27 mouse cellular contexts compared by ENCODE assay signal in genomic region chr6:99572071-99572470, GRCm38 (mm10).
"Had no signal": no experiment of that assay in that cellular context is flagged by ENCODE, and none has a peak within 500 bp of the region (broad histone marks: within the 10 kb centered on the region; RNA-seq: fewer than 3 reads in every experiment).

No protein-coding gene starts in this region.

- ATAC-seq: forebrain, embryonic 13.5 days; forebrain, embryonic 14.5 days; forebrain, embryonic 15.5 days; forebrain, embryonic 16.5 days; forebrain, postnatal 0 days had no signal

- H3K4me3 ChIP-seq: embryonic facial prominence, embryonic 10.5 days; embryonic facial prominence, embryonic 12.5 days; embryonic facial prominence, embryonic 13.5 days; embryonic facial prominence, embryonic 15.5 days; erythroblast, embryonic 14.5 days; forebrain, embryonic 10.5 days; forebrain, embryonic 12.5 days; forebrain, embryonic 13.5 days; forebrain, embryonic 15.5 days; gastrocnemius, adult 2 months; heart, adult 2 months had no signal

- DNase-seq: cerebellum, adult 2 months; cerebellum, adult 8-10 months; cerebellum, adult 9-10 months; cerebellum, adult 9-11 months; cerebellum, postnatal 14 days; cerebellum, postnatal 25 days; embryo, embryonic 11 days; forebrain, postnatal 0 days; gastrocnemius, adult 2 months; gastrocnemius, postnatal 10 days; gastrocnemius, postnatal 14 days; gastrocnemius, postnatal 25 days; gastrocnemius, postnatal 36 days; heart, adult 11 months; heart, adult 18-20 months; heart, adult 2 months had no signal

- H3K27ac ChIP-seq: embryonic facial prominence, embryonic 10.5 days; embryonic facial prominence, embryonic 12.5 days; embryonic facial prominence, embryonic 13.5 days; embryonic facial prominence, embryonic 15.5 days; forebrain, embryonic 10.5 days; forebrain, embryonic 12.5 days; forebrain, embryonic 13.5 days; forebrain, embryonic 15.5 days; gastrocnemius, adult 2 months; heart, adult 2 months had no signal
